Mouse (Mus musculus): ENCODE measurements around the gene Actn4. TPM values are rescaled to one million over a fixed set of nuclear protein-coding genes. Genes with fewer than 3 reads are reported as not detected.

Actn4 gene
- polyA plus RNA-seq, 1 experiment from 2014 or later = 347 TPM

DNA sequence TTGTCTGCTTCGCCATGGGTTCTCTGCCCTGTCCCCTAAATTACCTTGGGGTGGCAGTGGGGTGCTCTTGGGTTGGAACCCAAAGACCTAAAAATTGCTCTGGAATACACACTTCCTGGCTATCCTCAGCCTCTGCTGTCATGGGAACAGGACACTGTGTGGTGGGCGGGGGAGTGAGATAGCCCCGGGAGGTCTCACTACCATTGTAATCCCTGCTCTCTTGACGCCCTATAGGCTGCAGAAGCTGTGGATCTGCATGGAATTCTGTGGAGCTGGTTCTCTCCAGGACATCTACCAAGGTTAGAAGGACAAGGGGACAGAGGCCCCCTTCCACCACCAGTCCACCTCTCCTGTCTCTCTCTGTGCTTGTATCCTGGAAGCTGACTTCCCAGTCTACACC, 21.7 kb upstream of the Actn4 start:
- 80% methylated on average over 4 of the region's 4 CpGs for WGBS
- H3K27me3 ChIP-seq = no peaks in the 10 kb centered on the region
- no peak overlapping the region for H3K4me3 ChIP-seq
- no peaks in the 10 kb centered on the region for H3K9me3 ChIP-seq
- H3K27ac ChIP-seq = no peak overlapping the region
- ATAC-seq (ENCODE audit: insufficient number of reproducible peaks, low FRiP score, low TSS enrichment, low read depth) = no peak
- peaks cover 4% of the 10 kb centered on the region for H3K36me3 ChIP-seq
- no peak overlapping the region for H3K9ac ChIP-seq
- H3K4me2 ChIP-seq = no peak overlapping the region
- peaks cover 21% of the 10 kb centered on the region for H3K4me1 ChIP-seq

DNA sequence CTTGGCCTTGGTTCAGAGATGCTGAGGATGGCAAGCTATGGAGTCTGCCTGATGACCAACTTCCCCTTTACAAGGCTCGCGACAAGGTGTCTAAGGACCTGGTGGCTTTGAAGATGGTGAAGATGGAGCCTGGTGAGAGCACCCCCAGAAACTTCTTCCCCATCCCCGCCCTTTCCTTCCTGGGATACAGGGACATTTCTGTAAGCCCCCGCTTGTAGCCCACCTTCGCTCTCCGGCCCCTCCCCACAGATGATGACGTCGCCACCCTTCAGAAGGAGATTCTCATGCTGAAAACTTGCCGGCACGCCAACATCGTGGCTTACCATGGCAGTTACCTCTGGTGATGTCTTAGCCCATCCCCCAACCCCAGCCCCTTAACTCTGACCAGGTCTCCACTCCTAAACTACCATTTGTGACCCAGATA, 21.0 kb upstream of the Actn4 start:
- peak overlapping the region; percentile 81 for H3K4me2 ChIP-seq
- no peak for ATAC-seq (ENCODE audit: insufficient number of reproducible peaks, low FRiP score, low TSS enrichment, low read depth)
- H3K9me3 ChIP-seq = no peaks in the 10 kb centered on the region
- H3K27ac ChIP-seq = no peak overlapping the region; the same call in 1 of the 2 replicates
- peaks cover 11% of the 10 kb centered on the region for H3K36me3 ChIP-seq
- 55% methylated on average over 11 of the region's 11 CpGs for WGBS
- no peaks in the 10 kb centered on the region for H3K27me3 ChIP-seq
- H3K9ac ChIP-seq = no peak overlapping the region
- H3K4me1 ChIP-seq = peaks cover 21% of the 10 kb centered on the region
- no peak overlapping the region for H3K4me3 ChIP-seq

DNA sequence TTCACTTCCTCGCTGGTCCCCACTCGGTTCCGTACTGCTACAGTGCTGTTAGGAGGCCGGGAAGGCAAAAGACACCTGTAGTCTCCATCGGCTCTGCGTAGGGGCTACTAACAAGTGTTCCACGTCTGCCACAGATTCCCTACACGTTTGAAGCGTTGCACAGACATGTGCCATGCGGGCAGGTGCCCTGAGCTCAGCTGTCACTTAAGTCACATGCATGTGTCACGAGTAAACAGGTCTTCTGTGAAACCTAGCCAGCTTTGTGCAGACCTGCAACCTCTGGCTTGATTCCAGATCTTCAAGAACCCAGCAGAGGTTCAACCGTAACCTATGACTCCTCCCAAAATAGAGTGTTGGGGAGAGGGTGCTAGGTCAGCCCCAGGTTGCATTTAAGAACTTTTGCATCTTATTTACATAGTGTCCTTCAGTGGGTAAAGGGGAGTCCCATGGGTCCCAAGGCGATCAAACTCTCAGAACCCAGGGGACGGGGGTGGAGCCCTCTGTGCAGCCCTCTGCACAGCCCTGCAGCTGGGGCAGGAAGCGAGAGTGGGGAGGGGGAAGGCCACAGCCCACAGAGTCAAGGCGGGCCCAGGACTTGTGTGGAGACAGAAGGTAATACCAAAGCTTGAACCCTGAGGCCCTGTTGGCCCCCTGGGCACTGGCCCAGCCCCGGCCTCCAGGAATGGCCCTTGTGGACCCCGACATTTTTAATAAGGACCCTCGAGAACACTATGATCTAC, 20.3 kb upstream of the Actn4 start:
- H3K9ac ChIP-seq = peak overlapping the region; percentile 55
- H3K4me3 ChIP-seq = peak overlapping the region; percentile 75
- H3K36me3 ChIP-seq = peaks cover 18% of the 10 kb centered on the region
- 7% methylated on average over 19 of the region's 19 CpGs for WGBS
- H3K27me3 ChIP-seq = no peaks in the 10 kb centered on the region
- H3K27ac ChIP-seq = peak overlapping the region; percentile 92
- peak overlapping the region; percentile 81 for H3K4me2 ChIP-seq
- H3K9me3 ChIP-seq = no peaks in the 10 kb centered on the region
- peaks cover 21% of the 10 kb centered on the region for H3K4me1 ChIP-seq
- ATAC-seq (ENCODE audit: insufficient number of reproducible peaks, low FRiP score, low TSS enrichment, low read depth) = 0 out of 2 replicates have a peak, but pooled peaks have one; percentile 5

DNA sequence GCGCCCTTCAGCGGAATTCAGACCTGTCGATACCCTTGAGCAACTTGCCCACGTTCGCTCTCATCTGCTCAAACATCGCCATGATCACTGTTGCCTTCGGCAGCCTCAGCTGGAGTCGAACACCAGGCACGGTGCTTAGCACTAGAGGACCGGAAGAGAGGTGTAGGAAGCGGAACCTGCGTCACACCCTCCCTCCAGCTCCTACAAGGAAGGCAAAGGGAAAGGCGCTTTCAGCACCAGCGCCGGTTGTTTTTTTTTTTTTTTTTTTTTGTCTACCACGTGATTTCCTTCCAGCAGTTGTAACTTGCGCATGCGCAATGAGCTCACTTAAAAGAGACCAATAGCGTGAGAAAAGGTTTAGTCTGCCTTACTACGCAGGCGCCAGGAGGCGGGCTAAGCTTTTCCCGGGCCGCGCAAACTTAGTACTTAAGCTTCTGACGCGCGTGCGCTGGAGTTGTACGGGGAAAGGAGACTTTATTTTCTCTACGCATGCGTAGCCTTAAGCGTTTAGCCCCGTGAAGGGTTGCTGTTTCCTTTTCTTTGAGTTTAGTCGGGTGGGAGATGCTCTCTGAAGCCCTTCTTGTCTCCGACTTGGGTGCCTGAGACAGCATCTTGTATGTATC, 19.6 kb upstream of the Actn4 start, which contains the start of the genes Eif3k and Map4k1:
TSS of gene Eif3k (minus strand) at position 214 of the 623 bp plus-strand sequence.
TSS of gene Map4k1 (plus strand) at position 400 of the 623 bp plus-strand sequence.
- Histone ChIP-seq H3K27ac (peak within 1 kb of the TSS; percentile 92), H3K4me1 (peaks cover 21% of the 10 kb centered on the region), H3K9ac (peak within 1 kb of the TSS; percentile 82), H3K4me3 (peak within 1 kb of the TSS; percentile 75), H3K27me3 (no peaks in the 10 kb centered on the region), H3K36me3 (peaks cover 25% of the 10 kb centered on the region), H3K9me3 (no peaks in the 10 kb centered on the region), H3K4me2 (peak within 1 kb of the TSS; percentile 81)
- under 1% methylated on average over 36 of the region's 36 CpGs for WGBS
- ATAC-seq (ENCODE audit: insufficient number of reproducible peaks, low FRiP score, low TSS enrichment, low read depth) = peak; percentile 95

DNA sequence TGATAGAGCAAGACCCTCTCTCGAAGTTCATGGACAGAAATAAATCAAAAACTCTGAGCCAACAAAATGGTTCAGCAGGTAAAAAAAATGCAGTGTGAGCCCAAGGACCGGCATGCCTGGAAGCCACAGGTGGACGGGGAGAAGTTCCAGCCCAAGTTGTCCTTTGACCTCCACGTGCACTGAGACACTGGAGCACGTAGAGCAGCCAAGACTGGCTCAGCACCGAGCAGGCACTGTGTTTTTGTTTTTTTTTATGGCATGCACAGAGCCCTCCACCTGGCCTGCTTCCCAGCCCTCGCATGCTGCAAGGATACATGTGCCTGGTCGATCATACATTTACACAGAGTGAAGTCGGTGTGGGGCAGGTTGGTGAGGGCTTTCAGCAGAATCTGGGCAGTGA, 15.4 kb upstream of the Actn4 start:
- ATAC-seq (ENCODE audit: insufficient number of reproducible peaks, low FRiP score, low TSS enrichment, low read depth) = no peak
- H3K36me3 ChIP-seq = peaks cover 54% of the 10 kb centered on the region
- no peak overlapping the region for H3K9ac ChIP-seq
- no peak overlapping the region for H3K4me2 ChIP-seq
- no peak overlapping the region for H3K27ac ChIP-seq
- H3K9me3 ChIP-seq = no peaks in the 10 kb centered on the region
- 86% methylated on average over 9 of the region's 9 CpGs for WGBS
- H3K27me3 ChIP-seq = no peaks in the 10 kb centered on the region
- H3K4me3 ChIP-seq = no peak overlapping the region
- peaks cover 18% of the 10 kb centered on the region for H3K4me1 ChIP-seq

DNA sequence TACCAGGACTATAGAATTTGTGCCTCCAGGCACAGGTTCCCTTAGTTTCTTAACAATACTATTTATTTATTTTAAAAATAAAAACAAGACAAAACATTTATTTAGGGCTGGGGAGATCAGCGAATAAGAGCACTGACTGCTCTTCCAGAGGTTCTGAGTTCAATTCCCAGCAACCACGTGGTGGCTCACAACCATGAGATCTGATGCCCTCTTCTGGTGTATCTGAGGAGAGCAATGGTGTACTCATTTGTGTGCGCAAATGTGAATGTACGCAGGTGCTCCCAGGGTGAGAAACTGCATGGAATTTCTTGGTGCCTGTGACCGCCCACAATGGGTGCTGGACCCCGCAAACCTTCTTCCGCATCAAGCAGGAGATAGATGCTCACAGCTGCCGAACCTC, 10.9 kb upstream of the Actn4 start:
- Histone ChIP-seq H3K36me3 (peaks cover 72% of the 10 kb centered on the region), H3K4me2 (no peak overlapping the region), H3K4me3 (no peak overlapping the region), H3K27me3 (no peaks in the 10 kb centered on the region), H3K9ac (no peak overlapping the region), H3K27ac (no peak overlapping the region), H3K4me1 (peaks cover 22% of the 10 kb centered on the region), H3K9me3 (no peaks in the 10 kb centered on the region)
- 83% methylated on average over 8 of the region's 8 CpGs for WGBS
- no peak for ATAC-seq (ENCODE audit: insufficient number of reproducible peaks, low FRiP score, low TSS enrichment, low read depth)

DNA sequence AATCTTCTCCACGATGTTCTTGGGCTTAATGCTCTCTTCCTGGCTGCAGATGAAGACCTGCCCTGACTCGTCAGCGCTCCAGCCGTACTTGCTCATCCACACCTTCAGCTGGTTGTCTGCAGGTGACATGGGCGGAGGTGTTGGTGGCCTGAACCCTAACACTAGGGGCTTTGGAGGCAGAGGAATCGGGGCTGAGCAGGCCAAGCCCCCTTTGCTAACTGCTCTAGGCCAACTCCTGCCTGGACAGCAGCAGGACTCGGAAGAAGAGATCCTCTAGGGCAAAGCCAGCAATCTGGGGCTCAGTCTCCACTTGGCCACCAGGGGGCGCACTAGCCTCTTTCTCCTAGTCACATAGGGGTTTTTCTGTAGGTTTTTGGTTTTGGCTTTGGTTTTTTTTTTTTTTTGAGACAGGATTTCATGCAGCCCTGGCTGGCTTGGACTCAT, 10.4 kb upstream of the Actn4 start:
- H3K36me3 ChIP-seq = peaks cover 67% of the 10 kb centered on the region
- no peak overlapping the region for H3K9ac ChIP-seq
- no peaks in the 10 kb centered on the region for H3K27me3 ChIP-seq
- no peak for ATAC-seq (ENCODE audit: insufficient number of reproducible peaks, low FRiP score, low TSS enrichment, low read depth)
- H3K4me3 ChIP-seq = no peak overlapping the region
- H3K4me1 ChIP-seq = peaks cover 22% of the 10 kb centered on the region
- no peak overlapping the region for H3K4me2 ChIP-seq
- peak overlapping the region; percentile 79 for H3K27ac ChIP-seq
- 62% methylated on average over 8 of the region's 8 CpGs for WGBS
- H3K9me3 ChIP-seq = no peaks in the 10 kb centered on the region

DNA sequence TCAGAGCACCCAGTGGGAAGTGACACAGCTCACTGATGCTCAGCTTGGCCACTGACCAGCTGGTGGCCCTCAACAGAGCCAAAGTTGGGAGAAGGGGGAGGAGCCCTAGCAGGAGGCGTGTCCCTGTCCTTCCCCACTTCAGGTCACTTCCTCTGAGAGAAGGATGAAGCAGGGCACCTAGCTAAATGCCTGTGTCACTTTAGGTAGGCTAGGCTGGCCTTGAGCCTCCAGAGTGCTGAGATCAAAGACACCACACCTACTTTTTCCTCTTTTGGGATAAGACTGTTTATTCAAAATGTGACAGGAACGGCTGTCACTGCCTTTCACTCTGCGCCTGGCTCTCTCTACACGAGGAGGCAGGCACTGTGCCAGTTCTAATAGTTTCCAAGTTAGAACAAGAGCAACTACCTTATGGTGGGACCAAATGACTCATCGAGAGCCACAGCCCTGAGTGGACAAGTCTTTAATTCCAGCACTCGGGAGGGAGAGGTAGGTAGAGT, 9.7 kb upstream of the Actn4 start:
- Histone ChIP-seq H3K4me2 (no peak overlapping the region), H3K4me3 (no peak overlapping the region), H3K27me3 (no peaks in the 10 kb centered on the region), H3K4me1 (peaks cover 22% of the 10 kb centered on the region), H3K27ac (peak overlapping the region; percentile 79), H3K9ac (no peak overlapping the region), H3K36me3 (peaks cover 60% of the 10 kb centered on the region), H3K9me3 (no peaks in the 10 kb centered on the region)
- WGBS = 58% methylated on average over 6 of the region's 6 CpGs
- ATAC-seq (ENCODE audit: insufficient number of reproducible peaks, low FRiP score, low TSS enrichment, low read depth) = 0 out of 2 replicates have a peak, but pooled peaks have one; percentile 22

DNA sequence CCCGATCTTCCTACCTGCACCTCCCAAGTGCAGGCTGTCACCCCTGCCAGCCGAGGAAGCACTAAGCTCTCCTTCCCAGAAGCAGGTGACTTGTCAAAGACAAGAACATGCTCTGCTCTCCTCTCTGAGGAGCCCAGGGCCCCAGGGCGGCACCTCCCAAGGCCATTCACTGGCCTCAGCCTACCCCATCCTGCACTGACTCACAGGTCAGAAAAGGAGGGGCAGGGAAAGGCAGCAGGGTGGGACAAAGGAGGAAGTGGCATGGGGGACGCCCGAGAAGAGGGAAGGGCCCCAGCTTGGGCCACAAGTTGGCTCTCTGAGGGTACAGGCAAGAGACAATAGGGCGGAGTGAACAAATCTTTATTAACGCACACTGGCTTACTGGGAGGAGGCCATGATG, 8.9 kb upstream of the Actn4 start:
- ATAC-seq (ENCODE audit: insufficient number of reproducible peaks, low FRiP score, low TSS enrichment, low read depth) = no peak
- Histone ChIP-seq H3K4me2 (no peak overlapping the region), H3K27me3 (no peaks in the 10 kb centered on the region), H3K36me3 (peaks cover 53% of the 10 kb centered on the region), H3K9me3 (no peaks in the 10 kb centered on the region), H3K4me3 (no peak overlapping the region), H3K4me1 (peaks cover 22% of the 10 kb centered on the region), H3K27ac (peak overlapping the region; percentile 28; the same call in 1 of the 2 replicates), H3K9ac (no peak overlapping the region)
- WGBS = 85% methylated on average over 7 of the region's 7 CpGs

DNA sequence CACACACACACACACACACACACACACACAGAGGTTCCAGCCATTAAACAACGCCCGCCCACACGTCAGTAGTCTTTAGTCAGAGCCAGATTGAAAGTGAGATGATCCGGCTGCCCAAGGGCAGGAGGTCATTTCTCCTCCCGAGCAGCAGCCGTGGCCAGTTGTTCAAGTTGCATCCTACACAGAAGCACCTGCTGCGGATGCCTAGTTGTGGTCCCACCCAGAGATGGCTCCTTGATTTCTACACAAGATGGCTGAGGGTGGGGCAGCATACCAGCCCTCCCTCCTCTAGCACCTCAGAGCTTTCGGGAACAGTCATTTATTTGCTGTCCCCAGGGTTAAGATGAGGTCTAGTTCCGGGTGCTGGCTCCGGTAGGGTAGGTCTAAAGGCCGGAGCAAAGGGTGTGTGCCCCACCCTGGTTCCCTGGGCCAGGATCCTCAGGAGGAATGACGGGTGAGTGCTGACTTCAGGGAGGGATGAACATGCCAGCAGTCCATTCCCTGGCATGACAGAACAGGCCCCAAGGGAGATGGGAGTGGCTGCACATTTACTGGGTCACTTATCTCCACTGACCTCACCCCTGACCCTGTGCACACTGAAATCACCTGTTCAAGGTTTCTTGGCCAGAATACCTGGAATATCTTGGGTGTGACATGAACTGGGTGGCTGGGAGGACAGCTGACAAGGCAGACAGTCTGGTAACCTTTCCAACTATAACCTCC, 7.7 kb upstream of the Actn4 start:
- WGBS = 66% methylated on average over 12 of the region's 12 CpGs
- no peak overlapping the region for H3K9ac ChIP-seq
- ATAC-seq (ENCODE audit: insufficient number of reproducible peaks, low FRiP score, low TSS enrichment, low read depth) = no peak
- no peak overlapping the region for H3K4me3 ChIP-seq
- no peaks in the 10 kb centered on the region for H3K27me3 ChIP-seq
- 0 out of 2 replicates have a peak overlapping the region, but pooled peaks have one; percentile 30 for H3K27ac ChIP-seq
- no peaks in the 10 kb centered on the region for H3K9me3 ChIP-seq
- H3K36me3 ChIP-seq = peaks cover 49% of the 10 kb centered on the region
- no peak overlapping the region for H3K4me2 ChIP-seq
- peaks cover 22% of the 10 kb centered on the region for H3K4me1 ChIP-seq

DNA sequence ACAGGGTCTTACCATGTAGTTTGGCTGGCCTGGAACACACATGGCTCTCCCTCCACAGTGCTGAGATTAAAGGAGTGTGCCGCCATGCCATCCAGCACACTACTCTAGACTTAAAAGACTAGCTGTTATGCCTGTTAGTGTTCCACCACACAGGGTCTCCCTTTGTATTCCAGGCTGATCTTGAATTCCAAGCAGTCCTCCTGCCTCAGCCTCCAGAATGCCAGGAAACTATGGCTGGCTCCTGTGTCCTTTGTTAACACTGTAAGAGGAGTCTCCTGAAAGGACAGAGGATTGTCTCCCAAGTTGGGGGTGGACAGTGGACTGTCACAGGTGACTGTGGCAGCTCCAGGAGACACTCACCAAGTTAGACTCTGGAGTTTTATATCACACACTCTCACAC, 7.1 kb upstream of the Actn4 start:
- no peak overlapping the region for H3K9ac ChIP-seq
- peaks cover 22% of the 10 kb centered on the region for H3K4me1 ChIP-seq
- WGBS = 92% methylated on average over 1 of the region's 1 CpGs
- H3K27ac ChIP-seq = peak overlapping the region; percentile 30; the same call in 1 of the 2 replicates
- H3K4me2 ChIP-seq = no peak overlapping the region
- no peaks in the 10 kb centered on the region for H3K9me3 ChIP-seq
- H3K27me3 ChIP-seq = no peaks in the 10 kb centered on the region
- peaks cover 44% of the 10 kb centered on the region for H3K36me3 ChIP-seq
- no peak for ATAC-seq (ENCODE audit: insufficient number of reproducible peaks, low FRiP score, low TSS enrichment, low read depth)
- no peak overlapping the region for H3K4me3 ChIP-seq

Data from limb, embryonic 15.5 days (tissue).